Mouse (Mus musculus): ENCODE measurements around the gene Dmpk.

DNA sequence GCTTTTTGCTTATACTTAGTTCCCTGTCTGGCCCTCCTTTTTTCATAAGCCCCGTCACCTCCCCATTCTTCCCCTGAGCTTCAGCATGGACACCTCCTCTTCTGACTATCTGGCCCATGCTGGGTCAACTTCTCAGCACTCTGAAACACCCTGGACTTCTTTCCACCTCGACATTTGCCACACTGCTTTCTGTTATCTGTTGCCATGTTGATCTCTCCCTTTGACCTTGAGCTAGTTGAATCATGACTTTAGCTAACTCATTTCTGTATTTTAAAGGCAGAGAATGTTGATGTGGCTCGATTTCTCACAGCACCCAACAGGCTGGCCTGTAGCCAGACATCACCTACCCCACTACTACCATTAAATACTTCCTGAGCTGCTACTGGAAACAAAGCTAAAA lies 23.8 kb downstream of the Dmpk start:
- TF ChIP-seq TBP (conservative IDR thresholded peaks at IDR 0.05; ENCODE audit: low read depth, low read length) (no peak), MXI1 (IDR thresholded peaks at IDR 0.05; ENCODE audit: low read depth, low read length) (no peak), MAX (IDR thresholded peaks at IDR 0.05; ENCODE audit: low read length) (no peak), ZNF384 (IDR thresholded peaks at IDR 0.05; ENCODE audit: low read depth, low read length) (no peak), POLR2A (IDR thresholded peaks at IDR 0.05; ENCODE audit: low read depth, low read length) (no peak), ZKSCAN1 (IDR thresholded peaks at IDR 0.05; ENCODE audit: borderline replicate concordance, low read depth, low read length) (no peak), MAFK (IDR thresholded peaks at IDR 0.05; ENCODE audit: insufficient replicate concordance, low read length) (no peak), NELFE (IDR thresholded peaks at IDR 0.05; ENCODE audit: low read depth, low read length) (no peak), CTCF (conservative IDR thresholded peaks at IDR 0.05 in 1 of 2, IDR thresholded peaks at IDR 0.05 in 1 of 2; ENCODE audit: low read depth in 2 of 2, low read length in 2 of 2) (no peak), JUN (IDR thresholded peaks at IDR 0.05; ENCODE audit: insufficient read depth, low read depth, low read length) (no peak)

Measured in CH12.LX (cell line).